Mouse (Mus musculus) heart, embryonic 13.5 days (tissue): ENCODE measurements around the gene Cdc42bpa. TPM values are rescaled to one million over a fixed set of nuclear protein-coding genes. Genes with fewer than 3 reads are reported as not detected.

Source experiments
- ATAC-seq: fragments of 200-750 bp; cut with Nextera tagmentation; 2 replicates; pipeline ENCODE4 v1.8.0; 2017; ENCODE audit warnings: moderate TSS enrichment; ENCODE audit not compliant: insufficient number of reproducible peaks, low FRiP score, low TSS enrichment; ENCODE audit errors: extremely low read depth
- H3K27ac ChIP-seq: fragments of 300-500 bp; sonication (generic); replicated peaks from 2 replicates; pipeline ENCODE4 v1.5.1; 2015; ENCODE audit warnings: moderate library complexity, mild to moderate bottlenecking, inconsistent platforms
- H3K27me3 ChIP-seq: fragments of 300-500 bp; sonication (generic); replicated peaks from 2 replicates; pipeline ENCODE4 v1.6.1; 2015; ENCODE audit warnings: mild to moderate bottlenecking, inconsistent platforms
- H3K36me3 ChIP-seq: fragments of 300-500 bp; sonication (generic); 2 replicates; pipeline ENCODE4 v1.6.1; 2015; ENCODE audit warnings: mild to moderate bottlenecking, inconsistent platforms
- H3K4me1 ChIP-seq: fragments of 300-500 bp; sonication (generic); 2 replicates; pipeline ENCODE4 v1.6.1; 2015; ENCODE audit warnings: inconsistent platforms
- H3K4me2 ChIP-seq: fragments of 300-500 bp; sonication (generic); 2 replicates; pipeline ENCODE4 v1.6.1; 2015; ENCODE audit warnings: inconsistent platforms, mild to moderate bottlenecking, moderate library complexity
- H3K4me3 ChIP-seq: fragments of 300-500 bp; sonication (generic); 2 replicates; pipeline ENCODE4 v1.5.1; 2015; ENCODE audit warnings: moderate library complexity, mild to moderate bottlenecking, inconsistent platforms
- H3K9ac ChIP-seq: fragments of 300-500 bp; sonication (generic); 2 replicates; pipeline ENCODE4 v1.6.1; 2015; ENCODE audit warnings: inconsistent platforms, mild to moderate bottlenecking, moderate library complexity
- H3K9me3 ChIP-seq: fragments of 300-500 bp; sonication (generic); 2 replicates; pipeline ENCODE4 v1.6.1; 2016; ENCODE audit warnings: inconsistent platforms
- WGBS: fragments of 180-500 bp; shearing (Covaris S2); methylation state at CpG from one replicate; pipeline ENCODE4 v1.1.7; 2015; ENCODE audit warnings: mixed read lengths; 5-methylcytosine and 5-hydroxymethylcytosine counted together
- polyA plus RNA-seq: library from polyadenylated mRNA; unstranded; fragments of >200 nt; fragmentation: Nextera tagmentation; extraction: Ambion mirVana; gene quantifications from 2 replicates; pipeline ENCODE4 v1.2.1, GENCODE M21; 2015

The Cdc42bpa gene
- polyA plus RNA-seq, 1 experiment from 2014 or later: 9.2 TPM

GRCm38 (mm10) chr1:180045172-180045571, 84.9 kb downstream of the Cdc42bpa start:
- no peak for ATAC-seq
- no peak overlapping the region for H3K4me3 ChIP-seq

GRCm38 (mm10) chr1:180089176-180089575, 128.9 kb downstream of the Cdc42bpa start:
- H3K27me3 ChIP-seq: no peaks in the 10 kb centered on the region
- no peaks in the 10 kb centered on the region for H3K4me1 ChIP-seq
- H3K4me3 ChIP-seq: no peak overlapping the region
- ATAC-seq: no peak
- H3K27ac ChIP-seq: no peak overlapping the region
- 93% methylated on average over 1 of the region's 1 CpGs for WGBS
- H3K4me2 ChIP-seq: no peak overlapping the region
- no peaks in the 10 kb centered on the region for H3K9me3 ChIP-seq
- H3K9ac ChIP-seq: no peak overlapping the region
- peaks cover 7% of the 10 kb centered on the region for H3K36me3 ChIP-seq

More at GRCm38 (mm10) chr1:180045172-180045571, 84.9 kb downstream of the Cdc42bpa start:
- peaks cover 20% of the 10 kb centered on the region for H3K9me3 ChIP-seq
- H3K4me1 ChIP-seq: no peaks in the 10 kb centered on the region
- H3K36me3 ChIP-seq: peaks cover 42% of the 10 kb centered on the region
- no peak overlapping the region for H3K27ac ChIP-seq
- H3K9ac ChIP-seq: no peak overlapping the region
- no peaks in the 10 kb centered on the region for H3K27me3 ChIP-seq
- H3K4me2 ChIP-seq: no peak overlapping the region

- no peaks in the 10 kb centered on the region for H3K27me3 ChIP-seq
- H3K27ac ChIP-seq: no peak overlapping the region
- peaks cover 47% of the 10 kb centered on the region for H3K36me3 ChIP-seq
- H3K4me3 ChIP-seq: no peak overlapping the region
- H3K9ac ChIP-seq: no peak overlapping the region
- no peak for ATAC-seq
- no peaks in the 10 kb centered on the region for H3K9me3 ChIP-seq
- no peaks in the 10 kb centered on the region for H3K4me1 ChIP-seq
- WGBS: 85% methylated on average over 5 of the region's 5 CpGs
- H3K4me2 ChIP-seq: no peak overlapping the region
Observed at GRCm38 (mm10) chr1:180098426-180098825, 138.2 kb downstream of the Cdc42bpa start.

- no peak overlapping the region for H3K4me2 ChIP-seq
- no peak overlapping the region for H3K4me3 ChIP-seq
- H3K9me3 ChIP-seq: no peaks in the 10 kb centered on the region
- H3K27ac ChIP-seq: no peak overlapping the region
- no peaks in the 10 kb centered on the region for H3K27me3 ChIP-seq
- H3K9ac ChIP-seq: no peak overlapping the region
- ATAC-seq: no peak
- WGBS: 61% methylated on average over 3 of the region's 3 CpGs
- H3K36me3 ChIP-seq: peaks cover 15% of the 10 kb centered on the region; the same call in 1 of the 2 replicates
- no peaks in the 10 kb centered on the region for H3K4me1 ChIP-seq
Observed at GRCm38 (mm10) chr1:180104567-180104966, 144.3 kb downstream of the Cdc42bpa start.

- WGBS: 71% methylated on average over 5 of the region's 5 CpGs
Observed at GRCm38 (mm10) chr1:180109050-180109449, 148.8 kb downstream of the Cdc42bpa start.

GRCm38 (mm10) chr1:180116525-180116924, 156.3 kb downstream of the Cdc42bpa start:
- Histone ChIP-seq H3K27me3 (no peaks in the 10 kb centered on the region), H3K4me3 (no peak overlapping the region), H3K9me3 (no peaks in the 10 kb centered on the region), H3K27ac (no peak overlapping the region), H3K4me1 (no peaks in the 10 kb centered on the region), H3K36me3 (peaks cover 28% of the 10 kb centered on the region), H3K4me2 (no peak overlapping the region), H3K9ac (no peak overlapping the region)
- no peak for ATAC-seq
- WGBS: 60% methylated on average over 1 of the region's 1 CpGs

More at GRCm38 (mm10) chr1:180109050-180109449, 148.8 kb downstream of the Cdc42bpa start:
- Histone ChIP-seq H3K4me2 (no peak overlapping the region), H3K9ac (no peak overlapping the region), H3K4me3 (no peak overlapping the region), H3K27ac (no peak overlapping the region), H3K36me3 (peaks cover 20% of the 10 kb centered on the region), H3K27me3 (no peaks in the 10 kb centered on the region), H3K4me1 (no peaks in the 10 kb centered on the region), H3K9me3 (no peaks in the 10 kb centered on the region)
- no peak for ATAC-seq

- peaks cover 24% of the 10 kb centered on the region for H3K36me3 ChIP-seq
- no peak overlapping the region for H3K4me3 ChIP-seq
- H3K27me3 ChIP-seq: no peaks in the 10 kb centered on the region
- H3K9me3 ChIP-seq: no peaks in the 10 kb centered on the region
- no peak for ATAC-seq
- H3K4me1 ChIP-seq: no peaks in the 10 kb centered on the region
- H3K9ac ChIP-seq: no peak overlapping the region
- no peak overlapping the region for H3K4me2 ChIP-seq
- no peak overlapping the region for H3K27ac ChIP-seq
- 85% methylated on average over 8 of the region's 8 CpGs for WGBS
Observed at GRCm38 (mm10) chr1:180118233-180118632, 158.0 kb downstream of the Cdc42bpa start.

- no peaks in the 10 kb centered on the region for H3K9me3 ChIP-seq
- WGBS: 92% methylated on average over 5 of the region's 5 CpGs
- no peak overlapping the region for H3K4me2 ChIP-seq
- H3K27ac ChIP-seq: no peak overlapping the region
- no peaks in the 10 kb centered on the region for H3K4me1 ChIP-seq
- no peaks in the 10 kb centered on the region for H3K27me3 ChIP-seq
- no peak overlapping the region for H3K4me3 ChIP-seq
- no peak overlapping the region for H3K9ac ChIP-seq
- H3K36me3 ChIP-seq: peaks cover 9% of the 10 kb centered on the region; the same call in 1 of the 2 replicates
- no peak for ATAC-seq
Observed at GRCm38 (mm10) chr1:180128077-180128792, 168.0 kb downstream of the Cdc42bpa start.

GRCm38 (mm10) chr1:180131402-180131801, 171.1 kb downstream of the Cdc42bpa start:
- H3K36me3 ChIP-seq: peaks cover 22% of the 10 kb centered on the region
- H3K4me2 ChIP-seq: no peak overlapping the region
- H3K4me3 ChIP-seq: no peak overlapping the region
- no peak overlapping the region for H3K9ac ChIP-seq
- H3K4me1 ChIP-seq: no peaks in the 10 kb centered on the region
- WGBS: 59% methylated on average over 3 of the region's 3 CpGs
- no peaks in the 10 kb centered on the region for H3K9me3 ChIP-seq
- H3K27ac ChIP-seq: no peak overlapping the region
- no peaks in the 10 kb centered on the region for H3K27me3 ChIP-seq
- ATAC-seq: no peak

GRCm38 (mm10) chr1:180132187-180132586, 171.9 kb downstream of the Cdc42bpa start:
- H3K9ac ChIP-seq: no peak overlapping the region
- ATAC-seq: no peak
- 89% methylated on average over 4 of the region's 4 CpGs for WGBS

GRCm38 (mm10) chr1:180139158-180139557, 178.9 kb downstream of the Cdc42bpa start:
- WGBS: 73% methylated on average over 4 of the region's 4 CpGs
- H3K4me1 ChIP-seq: no peaks in the 10 kb centered on the region
- H3K4me3 ChIP-seq: no peak overlapping the region
- H3K9me3 ChIP-seq: no peaks in the 10 kb centered on the region
- H3K9ac ChIP-seq: no peak overlapping the region
- H3K36me3 ChIP-seq: peaks cover 68% of the 10 kb centered on the region
- H3K27me3 ChIP-seq: no peaks in the 10 kb centered on the region
- no peak overlapping the region for H3K4me2 ChIP-seq
- no peak overlapping the region for H3K27ac ChIP-seq
- no peak for ATAC-seq

More at GRCm38 (mm10) chr1:180132187-180132586, 171.9 kb downstream of the Cdc42bpa start:
- Histone ChIP-seq H3K4me1 (no peaks in the 10 kb centered on the region), H3K9me3 (no peaks in the 10 kb centered on the region), H3K4me2 (no peak overlapping the region), H3K36me3 (peaks cover 30% of the 10 kb centered on the region), H3K27ac (no peak overlapping the region), H3K27me3 (no peaks in the 10 kb centered on the region), H3K4me3 (no peak overlapping the region)

GRCm38 (mm10) chr1:180140970-180141369, 180.7 kb downstream of the Cdc42bpa start:
- no peaks in the 10 kb centered on the region for H3K27me3 ChIP-seq
- H3K36me3 ChIP-seq: peaks cover 73% of the 10 kb centered on the region
- no peak overlapping the region for H3K27ac ChIP-seq
- H3K4me2 ChIP-seq: no peak overlapping the region
- ATAC-seq: no peak
- 90% methylated on average over 2 of the region's 2 CpGs for WGBS
- no peak overlapping the region for H3K4me3 ChIP-seq
- H3K4me1 ChIP-seq: no peaks in the 10 kb centered on the region
- no peak overlapping the region for H3K9ac ChIP-seq
- H3K9me3 ChIP-seq: no peaks in the 10 kb centered on the region
